Mouse (Mus musculus): ENCODE measurements around the gene Bud13.
"Not testable (repeated sequence)": the region's sequence is repeated elsewhere in the genome, so short reads cannot be mapped to it uniquely, and the experiment has no call there.

Bud13 gene

GRCm38 (mm10) chr9:46302142-46302541 lies 19.3 kb downstream of the Bud13 start:
- DNase-seq (ENCODE audit: low spot score) = no peak

DNA sequence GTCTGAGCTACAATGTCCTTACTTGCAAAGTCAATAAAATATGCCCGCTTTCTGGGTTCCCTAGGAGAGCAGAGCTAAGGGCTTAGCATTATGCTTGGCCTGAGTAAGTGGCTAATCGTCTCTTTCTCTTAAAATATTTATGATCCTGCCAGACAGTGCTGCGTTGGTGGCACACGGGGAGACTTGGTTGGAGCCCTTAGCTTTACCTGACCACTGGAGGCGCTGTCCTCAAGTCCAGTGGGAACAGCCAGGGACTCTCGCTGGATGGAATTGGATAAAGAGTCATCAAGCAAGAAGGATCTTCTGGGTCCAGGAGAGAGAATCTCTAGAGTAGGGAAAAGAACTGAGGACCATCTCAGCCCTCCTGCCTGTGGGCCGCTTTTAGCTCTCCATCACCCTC lies 26.3 kb downstream of the Bud13 start:
- no peak for DNase-seq (ENCODE audit: low spot score)

GRCm38 (mm10) chr9:46314507-46314906 lies 31.7 kb downstream of the Bud13 start:
- DNase-seq (ENCODE audit: low spot score) = no peak

GRCm38 (mm10) chr9:46314921-46315320 lies 32.1 kb downstream of the Bud13 start:
- no peak for DNase-seq (ENCODE audit: low spot score)

DNA sequence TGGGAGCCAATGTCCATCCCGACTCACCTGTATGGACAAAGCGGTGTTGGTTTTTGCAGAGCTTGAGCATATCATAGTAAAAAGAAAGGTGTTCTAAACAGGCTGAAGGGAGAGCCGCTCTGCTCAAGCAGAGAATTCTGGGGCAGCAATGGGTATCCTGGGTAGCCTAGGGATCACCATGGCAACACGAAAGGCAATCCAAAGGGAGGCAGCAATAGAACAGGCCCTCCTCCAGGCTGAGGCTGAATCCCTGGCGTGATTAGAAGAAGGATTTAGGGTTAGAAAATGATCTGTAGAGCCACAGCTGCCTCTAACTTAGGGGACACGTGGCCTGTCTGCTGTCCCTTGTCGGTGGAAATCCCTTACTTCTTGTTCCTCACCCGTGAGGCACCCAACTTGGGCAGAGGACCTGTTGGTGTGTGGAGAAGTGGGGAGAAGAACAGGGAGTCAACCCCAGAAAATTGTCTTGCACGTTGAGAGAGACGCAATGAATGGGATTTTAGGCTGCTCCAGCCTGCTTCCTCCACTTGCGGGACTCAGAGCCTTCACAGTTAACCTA lies 33.1 kb downstream of the Bud13 start:
- DNase-seq (ENCODE audit: low spot score) = no peak

GRCm38 (mm10) chr9:46316388-46316787 lies 33.6 kb downstream of the Bud13 start:
- DNase-seq (ENCODE audit: low spot score) = no peak

DNA sequence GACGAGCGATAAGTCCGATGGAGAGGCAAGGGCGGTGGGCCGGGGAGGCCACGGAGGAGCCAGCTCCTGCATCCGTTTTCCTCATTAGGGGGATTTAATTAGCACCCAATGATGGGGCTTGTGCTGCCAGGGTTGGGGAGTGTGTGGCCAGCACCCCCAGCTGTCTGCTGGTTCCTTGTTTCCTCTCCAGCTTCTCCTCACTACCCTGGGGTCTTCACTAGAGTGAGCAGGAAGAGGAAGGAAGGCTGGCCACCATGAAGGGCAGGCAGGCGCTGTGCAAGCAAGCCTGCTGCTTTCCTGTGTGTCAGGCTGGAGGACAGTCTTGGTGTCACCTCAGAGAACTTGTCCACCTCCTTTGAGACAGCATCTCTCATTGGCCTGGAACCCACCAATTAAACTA lies 34.1 kb downstream of the Bud13 start:
- DNase-seq (ENCODE audit: low spot score) = no peak

DNA sequence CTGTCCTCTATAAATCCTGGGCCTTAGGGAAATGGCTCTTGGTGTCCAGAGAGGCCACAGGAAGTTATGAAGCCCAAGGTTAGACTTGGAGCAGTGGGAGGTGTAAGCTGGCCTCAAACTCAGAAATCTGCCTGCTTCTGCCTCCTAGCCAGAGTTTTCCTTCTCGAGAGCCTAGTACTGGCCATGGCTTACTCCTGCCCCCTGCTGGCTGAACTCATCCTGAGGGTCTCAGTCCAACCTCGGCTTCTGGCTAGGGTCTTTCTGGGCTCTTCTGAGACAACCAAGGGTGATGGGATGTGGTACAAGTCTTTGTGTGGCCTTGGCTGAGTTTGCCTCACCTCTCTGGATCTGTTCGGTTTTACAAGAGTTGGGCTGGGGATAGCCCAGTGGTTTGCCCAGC lies 35.1 kb downstream of the Bud13 start:
- DNase-seq (ENCODE audit: low spot score) = no peak

GRCm38 (mm10) chr9:46319886-46320285 lies 37.1 kb downstream of the Bud13 start, which contains the start of gene 4931429L15Rik:
Gene 4931429L15Rik (minus strand): TSS chr9:46319986.
- not testable (repeated sequence) for DNase-seq (ENCODE audit: low spot score)

DNA sequence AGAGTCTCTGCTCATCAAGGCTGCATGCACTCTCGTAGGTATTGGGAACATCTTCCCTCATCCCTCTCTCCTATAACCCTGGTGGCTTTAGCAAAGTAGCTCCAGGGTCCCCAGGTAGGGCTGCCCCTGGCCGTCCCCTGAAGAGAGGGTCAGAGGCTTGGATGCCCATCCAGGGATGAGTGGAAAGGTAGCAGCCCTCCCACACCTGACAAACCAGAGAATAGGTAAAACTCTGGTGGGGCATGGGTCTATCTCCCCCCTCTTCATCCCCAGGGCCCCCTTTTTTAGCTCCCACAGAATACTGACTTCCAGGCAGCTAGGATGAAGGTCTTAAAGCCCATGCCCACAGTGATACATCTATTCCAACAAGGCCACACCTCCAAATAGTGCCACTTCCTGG lies 37.7 kb downstream of the Bud13 start:
- no peak for DNase-seq (ENCODE audit: low spot score)

- DNase-seq (ENCODE audit: low spot score) = no peak
These were observed 44.0 kb downstream of the Bud13 start for GRCm38 (mm10) chr9:46326694-46327405.

- DNase-seq (ENCODE audit: low spot score) = no peak
These were observed 45.1 kb downstream of the Bud13 start for GRCm38 (mm10) chr9:46327706-46328571.

DNA sequence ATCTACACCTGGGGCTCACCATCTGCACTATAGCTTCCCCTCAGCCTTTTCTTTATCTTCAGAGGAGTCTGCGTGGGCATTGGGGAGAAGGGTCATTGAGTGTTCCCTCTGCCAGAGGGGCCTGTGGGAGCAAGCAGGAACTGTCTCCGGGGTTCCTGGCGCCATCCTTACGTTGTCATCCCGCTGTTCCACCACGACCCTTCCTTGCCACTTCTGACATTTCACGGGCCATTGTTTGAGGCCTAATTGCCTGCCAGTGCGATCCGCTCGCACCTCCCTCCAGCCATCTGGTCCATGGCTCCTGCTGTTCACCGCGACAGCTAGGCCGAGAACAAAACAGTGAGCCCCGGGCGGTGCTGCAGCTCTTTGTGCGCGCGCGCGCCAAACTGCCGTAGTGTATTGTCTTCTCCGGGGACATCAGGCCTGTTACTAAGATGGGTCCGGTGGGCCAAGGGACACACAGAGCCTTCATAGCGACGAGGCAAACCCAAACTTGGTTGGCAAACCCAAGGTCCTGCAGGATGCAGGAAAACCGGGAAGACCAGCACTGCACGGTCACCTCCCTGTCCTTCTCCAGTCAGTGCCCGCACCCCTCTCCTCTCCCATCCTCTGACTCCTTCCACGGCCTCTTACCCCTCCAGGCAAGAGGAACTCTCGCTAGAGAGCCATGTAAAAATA lies 45.9 kb downstream of the Bud13 start:
- DNase-seq (ENCODE audit: low spot score) = no peak

- no peak for DNase-seq (ENCODE audit: low spot score)
These were observed 46.4 kb downstream of the Bud13 start for GRCm38 (mm10) chr9:46329250-46329648.

DNA sequence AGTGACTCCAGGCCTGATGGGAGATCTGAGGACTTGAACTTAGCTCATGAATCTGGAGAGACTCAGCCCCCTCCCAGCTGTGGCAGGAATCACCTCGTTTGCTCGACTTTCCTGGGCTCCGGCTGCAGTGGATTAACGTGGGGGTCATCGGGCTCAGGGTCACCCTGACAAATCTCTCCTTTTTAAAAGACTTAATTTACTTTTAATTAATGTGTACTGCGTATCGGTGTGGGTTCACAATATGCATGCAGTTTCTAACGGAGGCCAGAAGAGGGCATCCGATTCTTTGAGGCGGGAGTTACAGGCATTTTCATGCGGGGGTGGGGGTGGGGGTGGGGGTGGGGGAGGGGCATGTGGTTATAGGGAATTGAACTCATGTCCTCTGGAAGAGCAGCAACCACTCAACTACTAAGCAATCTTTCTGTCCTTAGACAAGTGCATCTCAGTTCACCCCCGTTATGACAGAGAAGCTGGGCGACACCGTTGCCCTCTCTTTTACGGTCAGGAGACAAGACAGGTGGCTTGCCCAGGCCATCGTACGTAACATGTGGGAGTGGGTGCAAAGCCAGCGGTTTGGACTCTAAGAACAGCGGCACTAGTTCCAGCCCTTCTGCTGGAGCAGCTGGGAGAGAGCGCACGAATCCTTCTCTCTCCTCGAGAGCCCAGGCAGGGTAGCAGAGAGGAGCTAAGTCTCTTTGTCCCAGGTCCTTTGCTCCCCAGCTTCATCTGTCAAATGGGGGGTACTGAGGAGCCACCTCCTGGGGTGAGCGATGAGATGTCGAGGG lies 47.2 kb downstream of the Bud13 start:
- DNase-seq (ENCODE audit: low spot score) = no peak

GRCm38 (mm10) chr9:46330586-46330895 lies 47.7 kb downstream of the Bud13 start:
- DNase-seq (ENCODE audit: low spot score) = no peak

DNA sequence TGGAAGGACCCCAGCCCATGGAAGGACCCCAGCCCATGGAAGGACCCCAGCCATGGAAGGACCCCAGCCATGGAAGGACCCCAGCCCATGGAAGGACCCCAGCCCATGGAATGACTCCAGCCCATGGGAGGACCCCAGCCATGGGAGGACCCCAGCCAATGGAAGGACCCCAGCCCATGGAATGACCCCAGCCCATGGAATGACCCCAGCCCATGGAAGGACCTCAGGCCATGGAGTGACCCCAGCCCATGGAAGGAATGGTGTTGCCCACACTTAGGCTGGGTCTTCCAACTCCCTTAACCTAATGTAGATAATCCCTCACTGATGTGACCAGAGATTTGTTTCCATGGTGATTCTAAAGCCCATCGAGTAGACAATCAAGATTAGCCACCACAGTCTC lies 48.5 kb downstream of the Bud13 start:
- no peak for DNase-seq (ENCODE audit: low spot score)

GRCm38 (mm10) chr9:46334471-46335025 lies 51.7 kb downstream of the Bud13 start:
- DNase-seq (ENCODE audit: low spot score) = no peak

DNA sequence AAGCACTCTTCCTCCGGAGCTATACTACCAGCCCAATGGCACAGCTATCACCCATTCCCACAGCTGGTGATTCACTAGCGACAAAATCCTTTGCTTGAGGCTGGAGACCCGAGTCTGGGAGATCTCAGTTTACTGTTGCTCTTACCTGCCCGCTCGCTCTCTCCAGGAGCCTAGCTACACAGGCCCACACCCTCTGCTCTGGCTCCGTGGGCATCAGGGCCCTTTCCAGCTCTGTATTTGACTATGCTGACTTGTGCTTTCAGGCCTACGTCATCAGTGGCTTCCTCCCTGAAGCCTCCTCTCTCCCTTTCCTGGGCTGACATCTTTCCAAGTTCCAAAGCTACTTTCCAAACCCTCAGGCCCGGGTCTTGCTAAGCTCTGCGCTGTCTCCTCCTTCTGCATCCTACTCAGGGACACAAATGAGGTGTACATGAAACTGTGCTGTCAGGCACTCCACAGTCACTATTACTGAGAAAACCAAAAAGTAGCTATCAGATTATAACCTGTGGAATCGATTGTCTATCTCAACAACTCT lies 52.7 kb downstream of the Bud13 start:
- no peak for DNase-seq (ENCODE audit: low spot score)

DNA sequence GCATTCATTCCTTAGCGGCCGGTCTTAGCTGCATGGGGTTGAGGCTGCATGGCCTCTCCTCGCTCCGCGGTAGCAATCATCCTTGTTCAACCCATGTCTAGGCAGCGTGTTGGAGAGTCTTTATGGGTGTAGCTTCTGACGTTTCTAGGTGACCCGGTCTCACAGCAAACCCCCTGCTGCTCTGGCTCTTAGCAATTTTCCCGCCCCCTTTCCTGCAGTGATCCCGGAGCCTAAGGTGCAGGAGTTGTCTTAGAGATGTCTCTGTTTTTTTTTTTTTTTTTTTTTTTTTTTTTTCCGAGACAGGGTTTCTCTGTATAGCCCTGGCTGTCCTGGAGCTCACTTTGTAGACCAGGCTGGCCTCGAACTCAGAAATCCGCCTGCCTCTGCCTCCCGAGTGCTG lies 53.5 kb downstream of the Bud13 start:
- DNase-seq (ENCODE audit: low spot score) = not testable (repeated sequence)

DNA sequence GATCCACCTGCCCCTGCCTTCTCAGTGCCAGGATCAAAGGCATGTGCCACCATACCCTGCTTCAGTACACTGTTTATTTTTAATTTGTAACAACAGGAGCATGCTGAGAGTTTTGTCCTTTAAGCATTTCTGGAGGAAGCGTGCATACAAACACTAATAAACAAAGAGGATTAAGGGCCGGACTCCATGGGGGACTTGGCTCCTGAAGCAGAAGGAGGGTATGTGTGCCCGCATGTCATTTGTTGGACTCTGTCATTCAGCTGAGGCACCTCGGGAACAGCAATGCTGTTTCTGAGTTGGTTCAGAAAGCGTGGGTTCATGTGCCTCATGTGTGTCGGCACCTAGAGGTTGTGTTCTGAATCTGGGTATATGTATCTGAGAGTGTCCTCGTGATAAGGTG lies 54.5 kb downstream of the Bud13 start:
- no peak for DNase-seq (ENCODE audit: low spot score)
